19 mouse cellular contexts compared by ENCODE assay signal in the genomic region with DNA sequence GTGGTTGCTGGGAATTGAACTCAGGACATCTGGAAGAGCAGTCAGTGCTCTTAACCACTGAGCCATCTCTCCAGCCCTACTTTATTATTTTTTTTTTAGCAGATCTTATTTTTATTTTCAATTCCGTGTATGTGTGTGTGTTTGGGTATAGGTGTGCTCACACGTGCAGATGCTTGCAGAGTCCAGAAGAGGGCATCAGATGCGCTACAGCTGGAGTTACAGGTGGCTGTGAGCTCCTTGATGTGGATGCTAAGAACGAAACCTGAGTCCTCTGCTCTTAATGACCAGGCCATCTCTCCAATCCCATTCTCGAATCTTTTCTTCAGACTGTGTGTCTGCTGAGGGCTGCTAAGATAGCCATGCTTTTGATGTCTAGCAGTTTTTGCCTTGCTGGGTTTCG. TPM values are rescaled to one million over a fixed set of nuclear protein-coding genes. Genes with fewer than 3 reads are reported as not detected.
DNase-seq lines count a peak whose midpoint lies in the region; ATAC-seq and TF ChIP-seq lines count a peak whose summit lies in the region.
"Had no signal": no experiment of that assay in that cellular context is flagged by ENCODE, and none has a peak within 500 bp of the region (broad histone marks: within the 10 kb centered on the region; RNA-seq: fewer than 3 reads in every experiment).

No protein-coding gene starts in this region.

- 69% methylated on average over 6 of the region's 6 CpGs for WGBS in midbrain, postnatal 0 days
- WGBS in midbrain, embryonic 16.5 days: 73% methylated on average over 6 of the region's 6 CpGs
- WGBS in olfactory bulb, adult 2 months: 78% methylated on average over 6 of the region's 6 CpGs
- 70% methylated on average over 6 of the region's 6 CpGs for WGBS in forebrain, embryonic 11.5 days

- TF ChIP-seq POLR2A in olfactory bulb, adult 2 months (IDR thresholded peaks at IDR 0.05; ENCODE audit: insufficient read depth, low read depth, low read length): no peak

- H3K27me3 ChIP-seq in midbrain, postnatal 0 days (ENCODE audit: insufficient read depth, low read length): no peaks in the 10 kb centered on the region
- H3K27me3 ChIP-seq in midbrain, embryonic 16.5 days (ENCODE audit: control insufficient read depth, insufficient read depth, low read depth, low read length): no peaks in the 10 kb centered on the region
- H3K27me3 ChIP-seq in forebrain, embryonic 11.5 days (ENCODE audit: control insufficient read depth, insufficient read depth, low read length): no peaks in the 10 kb centered on the region
- H3K27me3 ChIP-seq: heart, embryonic 13.5 days; midbrain, embryonic 15.5 days had no signal

- peak overlapping the region; percentile 59; the same call in 1 of the 2 replicates for H3K27ac ChIP-seq in layer of hippocampus, adult 2 months
- H3K27ac ChIP-seq in midbrain, postnatal 0 days (ENCODE audit: low read depth, low read length): no peak overlapping the region
- H3K27ac ChIP-seq in midbrain, embryonic 16.5 days (ENCODE audit: low read length): no peak overlapping the region
- peak overlapping the region; percentile 76 for H3K27ac ChIP-seq in olfactory bulb, adult 2 months (ENCODE audit: insufficient read depth, low read depth, low read length)
- no peak overlapping the region for H3K27ac ChIP-seq in forebrain, embryonic 11.5 days (ENCODE audit: low read depth, low read length)
- H3K27ac ChIP-seq: forebrain, embryonic 10.5 days; gastrocnemius, adult 2 months; heart, embryonic 13.5 days; hindbrain, embryonic 14.5 days; limb, embryonic 10.5 days; midbrain, embryonic 15.5 days had no signal

- peak; percentile 45 for TF ChIP-seq CTCF in layer of hippocampus, adult 2 months (conservative IDR thresholded peaks at IDR 0.05)
- peak; percentile 30 for TF ChIP-seq CTCF in midbrain, postnatal 0 days (IDR thresholded peaks at IDR 0.05)
- TF ChIP-seq CTCF in olfactory bulb, adult 2 months (IDR thresholded peaks at IDR 0.05; ENCODE audit: insufficient read depth, low read depth, low read length): no peak

- no peak overlapping the region for H3K4me2 ChIP-seq in midbrain, postnatal 0 days (ENCODE audit: low read depth, low read length, poor library complexity, severe bottlenecking)
- H3K4me2 ChIP-seq in midbrain, embryonic 16.5 days (ENCODE audit: low read length): no peak overlapping the region
- H3K4me2 ChIP-seq in forebrain, embryonic 11.5 days (ENCODE audit: low read depth, low read length, severe bottlenecking): no peak overlapping the region
- H3K4me2 ChIP-seq: heart, embryonic 13.5 days; hindbrain, embryonic 14.5 days; midbrain, embryonic 15.5 days had no signal

- no peaks in the 10 kb centered on the region for H3K4me1 ChIP-seq in midbrain, postnatal 0 days (ENCODE audit: insufficient read depth, low read length)
- H3K4me1 ChIP-seq in midbrain, embryonic 16.5 days (ENCODE audit: control insufficient read depth, insufficient read depth, low read length): peaks cover 9% of the 10 kb centered on the region; the same call in 1 of the 2 replicates
- H3K4me1 ChIP-seq in olfactory bulb, adult 2 months (ENCODE audit: control insufficient read depth, insufficient read depth, low read length): peaks cover 61% of the 10 kb centered on the region
- H3K4me1 ChIP-seq in forebrain, embryonic 11.5 days (replicated peaks; ENCODE audit: control insufficient read depth, insufficient read depth, low read length): no peaks in the 10 kb centered on the region; the same call in 1 of the 2 replicates

- no peak for ATAC-seq in midbrain, postnatal 0 days (ENCODE audit: low FRiP score)
- ATAC-seq in midbrain, embryonic 16.5 days: no peak
- ATAC-seq in forebrain, embryonic 11.5 days (replicated peaks; ENCODE audit: low FRiP score): no peak
- ATAC-seq: midbrain, embryonic 15.5 days had no signal

- H3K9me3 ChIP-seq in midbrain, postnatal 0 days (ENCODE audit: low read length): no peaks in the 10 kb centered on the region
- no peaks in the 10 kb centered on the region for H3K9me3 ChIP-seq in midbrain, embryonic 16.5 days (replicated peaks; ENCODE audit: control insufficient read depth, low read length, poor library complexity, severe bottlenecking)
- no peaks in the 10 kb centered on the region for H3K9me3 ChIP-seq in forebrain, embryonic 11.5 days (ENCODE audit: control insufficient read depth, low read length)
- H3K9me3 ChIP-seq: forebrain, embryonic 10.5 days; heart, embryonic 13.5 days; limb, embryonic 10.5 days; midbrain, embryonic 15.5 days had no signal

- H3K4me3 ChIP-seq in layer of hippocampus, adult 2 months: no peak overlapping the region
- H3K4me3 ChIP-seq in midbrain, postnatal 0 days (ENCODE audit: low read depth, low read length): no peak overlapping the region
- no peak overlapping the region for H3K4me3 ChIP-seq in midbrain, embryonic 16.5 days (ENCODE audit: low read depth, low read length)
- H3K4me3 ChIP-seq in olfactory bulb, adult 2 months (ENCODE audit: insufficient read depth, low read depth, low read length): no peak overlapping the region
- no peak overlapping the region for H3K4me3 ChIP-seq in forebrain, embryonic 11.5 days (ENCODE audit: low read depth, low read length)
- H3K4me3 ChIP-seq: forebrain, embryonic 10.5 days; gastrocnemius, adult 2 months; heart, embryonic 13.5 days; limb, embryonic 10.5 days; midbrain, embryonic 15.5 days had no signal

- DNase-seq in layer of hippocampus, adult 2 months (ENCODE audit: low spot score in 2 of 2): no peak
- no peak for DNase-seq in layer of hippocampus, adult 9-11 months
- no peak for DNase-seq in midbrain, postnatal 0 days (ENCODE audit: low spot score)
- peak; percentile 43 for DNase-seq in ES-CJ7 (ENCODE audit: low read depth, low spot score)
- DNase-seq in retina, embryonic 14.5 days (ENCODE audit: low spot score): no peak
- no peak for DNase-seq in forebrain, embryonic 11.5 days (ENCODE audit: low spot score)
- DNase-seq: adrenal gland, postnatal 25 days; cerebellum, adult 18-20 months; cerebellum, postnatal 36 days; gastrocnemius, adult 2 months; kidney, postnatal 10 days; lung, postnatal 14 days had no signal

- H3K36me3 ChIP-seq in midbrain, postnatal 0 days (ENCODE audit: insufficient read depth, low read length): no peaks in the 10 kb centered on the region
- no peaks in the 10 kb centered on the region for H3K36me3 ChIP-seq in midbrain, embryonic 16.5 days (ENCODE audit: control insufficient read depth, insufficient read depth, low read length)
- H3K36me3 ChIP-seq in forebrain, embryonic 11.5 days (ENCODE audit: control insufficient read depth, insufficient read depth, low read length): no peaks in the 10 kb centered on the region
- H3K36me3 ChIP-seq: forebrain, embryonic 10.5 days; heart, embryonic 13.5 days; limb, embryonic 10.5 days; midbrain, embryonic 15.5 days had no signal

- H3K9ac ChIP-seq in midbrain, postnatal 0 days (replicated peaks; ENCODE audit: low read length, poor library complexity, severe bottlenecking): no peak overlapping the region
- H3K9ac ChIP-seq in midbrain, embryonic 16.5 days (ENCODE audit: low read depth, low read length): no peak overlapping the region
- H3K9ac ChIP-seq in forebrain, embryonic 11.5 days (ENCODE audit: low read length): no peak overlapping the region
- H3K9ac ChIP-seq: heart, embryonic 13.5 days; hindbrain, embryonic 14.5 days; midbrain, embryonic 15.5 days had no signal

RNA-seq across cellular contexts. Expression of a gene that starts 41.6 kb away (rescaled TPM):
- 1 to 10 TPM; 4.7 to 6.0 TPM for total RNA-seq in layer of hippocampus, adult 2 months (2021)
- total RNA-seq in midbrain, postnatal 0 days (2014; rRNA removed): 6.4 and 6.6 TPM in 2 replicates
- 3.8 TPM in 2 replicates for polyA plus RNA-seq in midbrain, postnatal 0 days (2015; fragmentation: Nextera tagmentation; extraction: Ambion mirVana)
- polyA plus RNA-seq in midbrain, embryonic 16.5 days (2015; fragmentation: Nextera tagmentation; extraction: Ambion mirVana): 4.7 and 5.4 TPM in 2 replicates
- not detected in 2 replicates for polyA plus RNA-seq in olfactory bulb, adult 2 months (2012; ENCODE audit: insufficient read depth, insufficient read length, low replicate concordance, missing spikeins)
- polyA plus RNA-seq in forebrain, embryonic 11.5 days (2014; fragmentation: Nextera tagmentation; extraction: Ambion mirVana): 54.0 and 57.5 TPM in 2 replicates

Comparison
In these comparisons a context has a peak if more than half of its experiments do, and no peak if none do; other contexts are left out.
1. H3K27ac ChIP-seq: peak in layer of hippocampus, adult 2 months (single experiment) and olfactory bulb, adult 2 months (single experiment); none in midbrain, postnatal 0 days (single experiment), midbrain, embryonic 16.5 days (single experiment) and forebrain, embryonic 11.5 days (single experiment).